Mouse (Mus musculus) G1E (cell line): ENCODE measurements around the gene Mybpc3.

Experiments used
- CTCF ChIP-seq: IDR thresholded peaks from 2 replicates; pipeline ENCODE4 v1.5.1; 2012; ENCODE audit warnings: low read depth, low read length, inconsistent platforms, mixed read lengths
- GATA1 ChIP-seq: IDR thresholded peaks from 2 replicates; pipeline ENCODE4 v1.6.1; 2012; ENCODE audit warnings: borderline replicate concordance, low read length, inconsistent platforms, mixed read lengths
- GATA2 ChIP-seq: IDR thresholded peaks from 2 replicates; pipeline ENCODE4 v1.6.1; 2012; ENCODE audit warnings: low read depth, low read length, inconsistent platforms, borderline replicate concordance
- POLR2AphosphoS5 ChIP-seq: IDR thresholded peaks from 2 replicates; pipeline ENCODE4 v1.6.1; 2012; ENCODE audit warnings: low read depth, low read length, inconsistent platforms; ENCODE audit not compliant: insufficient replicate concordance
- TAL1 ChIP-seq: conservative IDR thresholded peaks from 2 replicates; pipeline ENCODE4 v1.6.1; 2012; ENCODE audit warnings: low read depth, low read length, inconsistent platforms, mixed read lengths

DNA sequence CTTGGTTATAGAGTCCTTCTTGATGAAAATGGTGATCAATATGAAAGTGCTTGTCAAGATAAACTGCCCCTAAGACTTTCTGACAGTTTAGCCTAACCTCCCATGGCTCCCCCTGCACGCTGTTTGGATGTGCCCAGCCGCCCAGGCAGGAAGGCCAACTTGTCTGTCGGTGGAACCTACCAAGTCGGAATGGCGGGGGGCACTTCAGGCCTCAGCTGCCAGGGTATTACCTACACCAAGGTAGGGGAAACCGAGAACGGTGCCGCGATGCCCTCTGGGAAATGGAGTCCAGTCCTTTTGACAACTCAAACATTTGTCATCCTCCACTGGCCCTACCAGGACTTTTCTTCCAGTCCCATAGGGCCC, 65.2 kb downstream of the Mybpc3 start:
- TF ChIP-seq CTCF: no peak
- no peak for TF ChIP-seq TAL1
- no peak for TF ChIP-seq GATA1
- no peak for TF ChIP-seq GATA2
- TF ChIP-seq POLR2AphosphoS5: 0 out of 2 replicates have a peak, but pooled peaks have one; percentile 73
